Mouse (Mus musculus) neural tube, embryonic 13.5 days (tissue): ENCODE results near the gene Mfsd9. TPM values are rescaled to one million over a fixed set of nuclear protein-coding genes. Genes with fewer than 3 reads are reported as not detected.

Experiments used
- ATAC-seq: fragments of 200-750 bp; cut with Nextera tagmentation; 2 replicates; pipeline ENCODE4 v1.8.0; 2017; ENCODE audit warnings: low read depth, mild to moderate bottlenecking, moderate TSS enrichment, moderate library complexity
- H3K27ac ChIP-seq: fragments of 300-500 bp; sonication (generic); replicated peaks from 2 replicates; pipeline ENCODE4 v1.5.1; 2015; ENCODE audit warnings: moderate library complexity, mild to moderate bottlenecking, inconsistent platforms
- H3K27me3 ChIP-seq: fragments of 300-500 bp; sonication (generic); 2 replicates; pipeline ENCODE4 v1.6.1; 2015; ENCODE audit warnings: mild to moderate bottlenecking, inconsistent platforms
- H3K36me3 ChIP-seq: fragments of 300-500 bp; sonication (generic); 2 replicates; pipeline ENCODE4 v1.6.1; 2015; ENCODE audit warnings: mild to moderate bottlenecking, inconsistent platforms
- H3K4me1 ChIP-seq: fragments of 300-500 bp; sonication (generic); replicated peaks from 2 replicates; pipeline ENCODE4 v1.6.1; 2015; ENCODE audit warnings: inconsistent platforms
- H3K4me2 ChIP-seq: fragments of 300-500 bp; sonication (generic); 2 replicates; pipeline ENCODE4 v1.6.1; 2015; ENCODE audit warnings: inconsistent platforms, mild to moderate bottlenecking, moderate library complexity
- H3K4me3 ChIP-seq: fragments of 300-500 bp; sonication (generic); 2 replicates; pipeline ENCODE4 v1.5.1; 2015; ENCODE audit warnings: mild to moderate bottlenecking, inconsistent platforms
- H3K9ac ChIP-seq: fragments of 300-500 bp; sonication (generic); 2 replicates; pipeline ENCODE4 v1.6.1; 2015; ENCODE audit warnings: moderate library complexity, mild to moderate bottlenecking, inconsistent platforms
- H3K9me3 ChIP-seq: fragments of 300-500 bp; sonication (generic); 2 replicates; pipeline ENCODE4 v1.6.1; 2016; ENCODE audit warnings: inconsistent platforms
- WGBS: fragments of 180-500 bp; shearing (Covaris S2); methylation state at CpG from one replicate; pipeline ENCODE4 v1.1.7; 2015; 5-methylcytosine and 5-hydroxymethylcytosine counted together
- polyA plus RNA-seq: library from polyadenylated mRNA; unstranded; fragments of >200 nt; fragmentation: Nextera tagmentation; extraction: Ambion mirVana; gene quantifications from 2 replicates; pipeline ENCODE4 v1.2.1, GENCODE M21; 2015

Mfsd9 gene
- polyA plus RNA-seq, 1 experiment from 2014 or later, result 6.6 TPM

GRCm38 (mm10) chr1:40774040-40774439 lies 16.4 kb downstream of the Mfsd9 start:
- WGBS, result 96% methylated on average over 10 of the region's 10 CpGs
- Histone ChIP-seq H3K4me2 (no peak overlapping the region), H3K27ac (no peak overlapping the region), H3K9ac (no peak overlapping the region), H3K9me3 (peaks cover 7% of the 10 kb centered on the region), H3K4me1 (no peaks in the 10 kb centered on the region; the same call in 1 of the 2 replicates), H3K36me3 (peaks cover 19% of the 10 kb centered on the region), H3K4me3 (no peak overlapping the region), H3K27me3 (no peaks in the 10 kb centered on the region)
- no peak for ATAC-seq

- no peaks in the 10 kb centered on the region for H3K27me3 ChIP-seq
- H3K4me2 ChIP-seq, result no peak overlapping the region
- WGBS, result 92% methylated on average over 5 of the region's 5 CpGs
- H3K9ac ChIP-seq, result no peak overlapping the region
- no peak overlapping the region for H3K27ac ChIP-seq
- no peak for ATAC-seq
- no peak overlapping the region for H3K4me3 ChIP-seq
- H3K36me3 ChIP-seq, result peaks cover 12% of the 10 kb centered on the region
- H3K9me3 ChIP-seq, result no peaks in the 10 kb centered on the region
- no peaks in the 10 kb centered on the region; the same call in 1 of the 2 replicates for H3K4me1 ChIP-seq
Measured at GRCm38 (mm10) chr1:40773234-40773633, 17.3 kb downstream of the Mfsd9 start.

- Histone ChIP-seq H3K27me3 (no peaks in the 10 kb centered on the region), H3K4me1 (no peaks in the 10 kb centered on the region; the same call in 1 of the 2 replicates), H3K4me2 (no peak overlapping the region), H3K4me3 (no peak overlapping the region), H3K9ac (no peak overlapping the region), H3K36me3 (peaks cover 12% of the 10 kb centered on the region), H3K27ac (no peak overlapping the region), H3K9me3 (no peaks in the 10 kb centered on the region)
- WGBS, result 91% methylated on average over 7 of the region's 7 CpGs
- ATAC-seq, result no peak
Measured at GRCm38 (mm10) chr1:40771196-40771970, 19.1 kb downstream of the Mfsd9 start.

- no peaks in the 10 kb centered on the region; the same call in 1 of the 2 replicates for H3K4me1 ChIP-seq
- peaks cover 12% of the 10 kb centered on the region for H3K36me3 ChIP-seq
- ATAC-seq, result no peak
- H3K4me3 ChIP-seq, result no peak overlapping the region
- no peak overlapping the region for H3K4me2 ChIP-seq
- WGBS, result 61% methylated on average over 4 of the region's 4 CpGs
- H3K27ac ChIP-seq, result no peak overlapping the region
- no peaks in the 10 kb centered on the region for H3K9me3 ChIP-seq
- H3K27me3 ChIP-seq, result no peaks in the 10 kb centered on the region
- no peak overlapping the region for H3K9ac ChIP-seq
Measured at GRCm38 (mm10) chr1:40769331-40769894, 21.1 kb downstream of the Mfsd9 start.

- no peak overlapping the region for H3K9ac ChIP-seq
- no peaks in the 10 kb centered on the region; the same call in 1 of the 2 replicates for H3K4me1 ChIP-seq
- no peak overlapping the region for H3K27ac ChIP-seq
- no peaks in the 10 kb centered on the region for H3K27me3 ChIP-seq
- 30% methylated on average over 6 of the region's 6 CpGs for WGBS
- no peak for ATAC-seq
- no peak overlapping the region for H3K4me3 ChIP-seq
- H3K4me2 ChIP-seq, result no peak overlapping the region
- H3K36me3 ChIP-seq, result peaks cover 4% of the 10 kb centered on the region
- H3K9me3 ChIP-seq, result no peaks in the 10 kb centered on the region
Measured at GRCm38 (mm10) chr1:40768606-40769005, 21.9 kb downstream of the Mfsd9 start.

- no peaks in the 10 kb centered on the region; the same call in 1 of the 2 replicates for H3K4me1 ChIP-seq
Measured at GRCm38 (mm10) chr1:40767588-40767987, 22.9 kb downstream of the Mfsd9 start.

GRCm38 (mm10) chr1:40765521-40765920 lies 25.0 kb downstream of the Mfsd9 start:
- H3K27ac ChIP-seq, result no peak overlapping the region
- no peaks in the 10 kb centered on the region; the same call in 1 of the 2 replicates for H3K4me1 ChIP-seq
- WGBS, result 79% methylated on average over 12 of the region's 12 CpGs
- no peak overlapping the region for H3K4me3 ChIP-seq
- no peaks in the 10 kb centered on the region for H3K36me3 ChIP-seq
- no peak overlapping the region for H3K9ac ChIP-seq
- H3K9me3 ChIP-seq, result no peaks in the 10 kb centered on the region
- no peak overlapping the region for H3K4me2 ChIP-seq
- ATAC-seq, result no peak
- H3K27me3 ChIP-seq, result no peaks in the 10 kb centered on the region

More at GRCm38 (mm10) chr1:40767588-40767987, 22.9 kb downstream of the Mfsd9 start:
- H3K27ac ChIP-seq, result no peak overlapping the region
- H3K27me3 ChIP-seq, result no peaks in the 10 kb centered on the region
- no peaks in the 10 kb centered on the region for H3K9me3 ChIP-seq
- no peak for ATAC-seq
- H3K4me3 ChIP-seq, result no peak overlapping the region
- no peak overlapping the region for H3K9ac ChIP-seq
- WGBS, result 86% methylated on average over 18 of the region's 18 CpGs
- no peak overlapping the region for H3K4me2 ChIP-seq
- no peaks in the 10 kb centered on the region for H3K36me3 ChIP-seq

- no peak overlapping the region for H3K4me2 ChIP-seq
- H3K9me3 ChIP-seq, result no peaks in the 10 kb centered on the region
- H3K36me3 ChIP-seq, result no peaks in the 10 kb centered on the region
- ATAC-seq, result no peak
- H3K27ac ChIP-seq, result no peak overlapping the region
- no peak overlapping the region for H3K9ac ChIP-seq
- H3K4me3 ChIP-seq, result no peak overlapping the region
- no peaks in the 10 kb centered on the region; the same call in 1 of the 2 replicates for H3K4me1 ChIP-seq
- H3K27me3 ChIP-seq, result no peaks in the 10 kb centered on the region
- 38% methylated on average over 15 of the region's 15 CpGs for whole genome bisulfite sequencing
Measured at GRCm38 (mm10) chr1:40764701-40765275, 25.7 kb downstream of the Mfsd9 start.

- H3K27ac ChIP-seq, result no peak overlapping the region
- H3K27me3 ChIP-seq, result no peaks in the 10 kb centered on the region
- no peak for ATAC-seq
Measured at GRCm38 (mm10) chr1:40764042-40764441, 26.4 kb downstream of the Mfsd9 start.

GRCm38 (mm10) chr1:40759751-40760445 lies 30.6 kb downstream of the Mfsd9 start:
- ATAC-seq, result no peak
- H3K36me3 ChIP-seq, result no peaks in the 10 kb centered on the region
- H3K4me3 ChIP-seq, result no peak overlapping the region
- no peak overlapping the region for H3K4me2 ChIP-seq
- H3K4me1 ChIP-seq, result 0 out of 2 replicates have a peak, but pooled peaks cover 4% of the 10 kb centered on the region
- no peak overlapping the region for H3K27ac ChIP-seq
- no peaks in the 10 kb centered on the region for H3K27me3 ChIP-seq
- no peak overlapping the region for H3K9ac ChIP-seq
- no peaks in the 10 kb centered on the region for H3K9me3 ChIP-seq
- 84% methylated on average over 6 of the region's 6 CpGs for WGBS

More at GRCm38 (mm10) chr1:40764042-40764441, 26.4 kb downstream of the Mfsd9 start:
- Histone ChIP-seq H3K4me3 (no peak overlapping the region), H3K4me1 (no peaks in the 10 kb centered on the region), H3K4me2 (no peak overlapping the region), H3K36me3 (no peaks in the 10 kb centered on the region), H3K9ac (no peak overlapping the region), H3K9me3 (no peaks in the 10 kb centered on the region)
- WGBS, result 69% methylated on average over 1 of the region's 1 CpGs

- H3K4me3 ChIP-seq, result no peak overlapping the region
- WGBS, result 75% methylated on average over 5 of the region's 5 CpGs
- H3K4me2 ChIP-seq, result no peak overlapping the region
- ATAC-seq, result no peak
- H3K27ac ChIP-seq, result no peak overlapping the region
- H3K27me3 ChIP-seq, result no peaks in the 10 kb centered on the region
- H3K4me1 ChIP-seq, result no peaks in the 10 kb centered on the region
- no peak overlapping the region for H3K9ac ChIP-seq
- no peaks in the 10 kb centered on the region for H3K9me3 ChIP-seq
- no peaks in the 10 kb centered on the region for H3K36me3 ChIP-seq
Measured at GRCm38 (mm10) chr1:40746089-40746488, 44.4 kb downstream of the Mfsd9 start.

- no peak overlapping the region for H3K27ac ChIP-seq
- ATAC-seq, result no peak
- no peaks in the 10 kb centered on the region for H3K4me1 ChIP-seq
- H3K9ac ChIP-seq, result no peak overlapping the region
- 85% methylated on average over 2 of the region's 2 CpGs for WGBS
- no peaks in the 10 kb centered on the region for H3K9me3 ChIP-seq
- H3K4me2 ChIP-seq, result no peak overlapping the region
- no peak overlapping the region for H3K4me3 ChIP-seq
- no peaks in the 10 kb centered on the region for H3K27me3 ChIP-seq
- no peaks in the 10 kb centered on the region for H3K36me3 ChIP-seq
Measured at GRCm38 (mm10) chr1:40740739-40741138, 49.7 kb downstream of the Mfsd9 start.
